Mouse (Mus musculus): ENCODE measurements around the gene Gm42906. TPM values are rescaled to one million over a fixed set of nuclear protein-coding genes. Genes with fewer than 3 reads are reported as not detected.

The Gm42906 gene
- polyA plus RNA-seq, 1 experiment = not detected

- H3K27me3 ChIP-seq (ENCODE audit: control insufficient read depth, insufficient read depth, insufficient read length) = no peaks in the 10 kb centered on the region
- no peak overlapping the region for H3ac ChIP-seq (ENCODE audit: control insufficient read depth, insufficient read length, low read depth)
- peaks cover 37% of the 10 kb centered on the region for H3K79me3 ChIP-seq (ENCODE audit: low read depth)
- no peak overlapping the region for H3K4me3 ChIP-seq (ENCODE audit: insufficient read depth, poor library complexity, severe bottlenecking)
- TF ChIP-seq CEBPB (IDR thresholded peaks at IDR 0.05; ENCODE audit: low read depth) = peak; percentile 73
- no peak for TF ChIP-seq FOSL1 (IDR thresholded peaks at IDR 0.05; ENCODE audit: insufficient read depth, low read length, poor library complexity, severe bottlenecking)
- no peak for TF ChIP-seq MYOD1 (IDR thresholded peaks at IDR 0.05; ENCODE audit: control insufficient read depth, insufficient read length, low read depth)
- TF ChIP-seq CTCF (IDR thresholded peaks at IDR 0.05; ENCODE audit: control insufficient read depth, insufficient read depth, insufficient read length) = peak; percentile 35
- peaks cover 8% of the 10 kb centered on the region for H3K36me3 ChIP-seq (ENCODE audit: control insufficient read depth, insufficient read depth)
- H3K79me2 ChIP-seq (ENCODE audit: control insufficient read depth, insufficient read depth) = peaks cover 95% of the 10 kb centered on the region
These were observed 285.7 kb downstream of the Gm42906 start for GRCm38 (mm10) chr5:151142241-151142640.

- no peak overlapping the region for H3ac ChIP-seq (ENCODE audit: control insufficient read depth, insufficient read length, low read depth)
- H3K27me3 ChIP-seq (ENCODE audit: control insufficient read depth, insufficient read depth, insufficient read length) = no peaks in the 10 kb centered on the region
- H3K36me3 ChIP-seq (ENCODE audit: control insufficient read depth, insufficient read depth) = peaks cover 26% of the 10 kb centered on the region
- TF ChIP-seq USF1 (IDR thresholded peaks at IDR 0.05; ENCODE audit: low read depth) = no peak
- TF ChIP-seq MYOD1 (IDR thresholded peaks at IDR 0.05; ENCODE audit: control insufficient read depth, insufficient read length, low read depth) = no peak
- no peak for TF ChIP-seq CEBPB (IDR thresholded peaks at IDR 0.05; ENCODE audit: low read depth)
- no peak for TF ChIP-seq MYOG (IDR thresholded peaks at IDR 0.05; ENCODE audit: control insufficient read depth, extremely low read depth, insufficient read length)
- no peak for TF ChIP-seq CTCF (IDR thresholded peaks at IDR 0.05; ENCODE audit: control insufficient read depth, insufficient read depth, insufficient read length)
- TF ChIP-seq MAX (IDR thresholded peaks at IDR 0.05) = no peak
- no peak for TF ChIP-seq FOSL1 (IDR thresholded peaks at IDR 0.05; ENCODE audit: insufficient read depth, low read length, poor library complexity, severe bottlenecking)
- H3K4me3 ChIP-seq (ENCODE audit: insufficient read depth, poor library complexity, severe bottlenecking) = no peak overlapping the region
- H3K79me2 ChIP-seq (ENCODE audit: control insufficient read depth, insufficient read depth) = peaks cover 91% of the 10 kb centered on the region
- peaks cover 47% of the 10 kb centered on the region for H3K79me3 ChIP-seq (ENCODE audit: low read depth)
These were observed 290.1 kb downstream of the Gm42906 start for GRCm38 (mm10) chr5:151137901-151138300.

- Histone ChIP-seq H3K36me3 (ENCODE audit: control insufficient read depth, insufficient read depth) (peaks cover 26% of the 10 kb centered on the region), H3ac (ENCODE audit: control insufficient read depth, insufficient read length, low read depth) (no peak overlapping the region), H3K79me3 (ENCODE audit: low read depth) (peaks cover 47% of the 10 kb centered on the region), H3K4me3 (ENCODE audit: insufficient read depth, poor library complexity, severe bottlenecking) (no peak overlapping the region), H3K79me2 (ENCODE audit: control insufficient read depth, insufficient read depth) (peaks cover 87% of the 10 kb centered on the region), H3K27me3 (ENCODE audit: control insufficient read depth, insufficient read depth, insufficient read length) (no peaks in the 10 kb centered on the region)
- TF ChIP-seq USF1 (IDR thresholded peaks at IDR 0.05; ENCODE audit: low read depth) (no peak), MAX (IDR thresholded peaks at IDR 0.05) (no peak), CEBPB (IDR thresholded peaks at IDR 0.05; ENCODE audit: low read depth) (no peak), MYOD1 (IDR thresholded peaks at IDR 0.05; ENCODE audit: control insufficient read depth, insufficient read length, low read depth) (no peak), FOSL1 (IDR thresholded peaks at IDR 0.05; ENCODE audit: insufficient read depth, low read length, poor library complexity, severe bottlenecking) (no peak), CTCF (IDR thresholded peaks at IDR 0.05; ENCODE audit: control insufficient read depth, insufficient read depth, insufficient read length) (no peak), MYOG (IDR thresholded peaks at IDR 0.05; ENCODE audit: control insufficient read depth, extremely low read depth, insufficient read length) (no peak)
These were observed 290.7 kb downstream of the Gm42906 start for GRCm38 (mm10) chr5:151137311-151137710.

DNA sequence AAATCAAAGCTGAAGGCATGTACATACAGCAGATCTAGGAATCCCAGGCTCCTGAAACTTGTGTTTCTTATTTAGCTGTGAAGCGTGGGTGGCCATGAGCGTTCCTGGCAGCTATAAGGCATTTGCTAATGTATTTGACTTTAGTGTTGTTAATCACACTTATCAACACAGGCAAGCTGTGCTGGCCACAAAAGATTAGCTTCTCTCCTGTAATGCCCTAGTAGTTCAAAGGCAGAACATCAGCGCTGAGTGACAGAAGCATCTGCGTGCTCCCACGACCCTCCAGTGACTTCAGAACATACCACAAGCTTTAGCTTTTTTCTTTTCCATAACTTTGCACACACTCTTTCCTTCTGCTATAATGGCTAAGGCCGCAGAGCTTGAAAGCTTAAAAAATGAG lies 292.0 kb downstream of the Gm42906 start:
- peaks cover 43% of the 10 kb centered on the region for H3K79me3 ChIP-seq (ENCODE audit: low read depth)
- H3K27me3 ChIP-seq (ENCODE audit: control insufficient read depth, insufficient read depth, insufficient read length) = no peaks in the 10 kb centered on the region
- peak; percentile 95 for TF ChIP-seq MYOD1 (IDR thresholded peaks at IDR 0.05; ENCODE audit: control insufficient read depth, insufficient read length, low read depth)
- TF ChIP-seq MYOG (IDR thresholded peaks at IDR 0.05; ENCODE audit: control insufficient read depth, extremely low read depth, insufficient read length) = no peak
- no peak for TF ChIP-seq MAX (IDR thresholded peaks at IDR 0.05)
- TF ChIP-seq FOSL1 (IDR thresholded peaks at IDR 0.05; ENCODE audit: insufficient read depth, low read length, poor library complexity, severe bottlenecking) = no peak
- TF ChIP-seq USF1 (IDR thresholded peaks at IDR 0.05; ENCODE audit: low read depth) = no peak
- no peak for TF ChIP-seq CTCF (IDR thresholded peaks at IDR 0.05; ENCODE audit: control insufficient read depth, insufficient read depth, insufficient read length)
- H3K79me2 ChIP-seq (ENCODE audit: control insufficient read depth, insufficient read depth) = peaks cover 88% of the 10 kb centered on the region
- H3K4me3 ChIP-seq (ENCODE audit: insufficient read depth, poor library complexity, severe bottlenecking) = no peak overlapping the region
- peaks cover 26% of the 10 kb centered on the region for H3K36me3 ChIP-seq (ENCODE audit: control insufficient read depth, insufficient read depth)
- no peak overlapping the region for H3ac ChIP-seq (ENCODE audit: control insufficient read depth, insufficient read length, low read depth)

DNA sequence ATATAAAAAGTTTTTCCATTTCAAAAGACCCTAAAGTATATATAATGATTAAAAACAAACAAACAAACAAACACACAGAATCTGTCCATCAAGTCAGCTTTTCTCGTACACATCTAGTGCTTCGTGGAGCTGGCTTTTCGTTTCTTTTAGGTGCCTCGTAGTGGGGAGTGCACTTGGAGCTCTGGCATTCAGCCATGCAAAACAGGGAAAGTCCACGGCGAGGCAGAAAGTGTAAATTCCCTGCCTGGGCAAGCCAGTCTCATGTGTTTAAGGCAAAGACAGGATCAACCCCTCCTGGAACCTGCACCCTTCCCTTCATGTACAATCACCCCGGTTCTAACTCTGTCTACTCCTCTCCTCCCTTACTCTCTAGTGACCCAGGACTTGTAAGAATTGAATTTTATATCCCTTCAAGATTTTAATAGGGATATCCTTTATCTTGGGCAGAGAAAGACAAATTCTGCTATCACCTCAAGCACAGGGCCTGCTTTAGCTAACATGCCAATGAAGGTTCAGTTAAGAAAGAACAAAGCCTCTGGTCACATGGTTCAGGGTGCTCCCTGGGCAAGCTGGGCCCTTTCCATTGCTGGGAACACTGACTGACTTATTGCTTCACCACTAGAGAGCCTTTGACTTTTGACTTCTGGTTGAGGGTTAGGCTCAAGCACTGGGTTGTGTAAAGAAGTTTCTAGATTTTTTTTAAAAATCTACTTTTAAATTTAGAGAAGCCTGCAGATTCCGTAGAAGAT lies 292.7 kb downstream of the Gm42906 start:
- H3K36me3 ChIP-seq (ENCODE audit: control insufficient read depth, insufficient read depth) = peaks cover 26% of the 10 kb centered on the region
- no peak overlapping the region for H3ac ChIP-seq (ENCODE audit: control insufficient read depth, insufficient read length, low read depth)
- H3K79me3 ChIP-seq (ENCODE audit: low read depth) = peaks cover 36% of the 10 kb centered on the region
- peaks cover 88% of the 10 kb centered on the region for H3K79me2 ChIP-seq (ENCODE audit: control insufficient read depth, insufficient read depth)
- no peak overlapping the region for H3K4me3 ChIP-seq (ENCODE audit: insufficient read depth, poor library complexity, severe bottlenecking)
- peak; percentile 22 for TF ChIP-seq USF1 (IDR thresholded peaks at IDR 0.05; ENCODE audit: low read depth)
- TF ChIP-seq FOSL1 (IDR thresholded peaks at IDR 0.05; ENCODE audit: insufficient read depth, low read length, poor library complexity, severe bottlenecking) = no peak
- no peaks in the 10 kb centered on the region for H3K27me3 ChIP-seq (ENCODE audit: control insufficient read depth, insufficient read depth, insufficient read length)

- TF ChIP-seq USF1 (IDR thresholded peaks at IDR 0.05; ENCODE audit: low read depth) = no peak
- Histone ChIP-seq H3K36me3 (ENCODE audit: control insufficient read depth, insufficient read depth) (peaks cover 26% of the 10 kb centered on the region), H3K4me3 (ENCODE audit: insufficient read depth, poor library complexity, severe bottlenecking) (no peak overlapping the region), H3ac (ENCODE audit: control insufficient read depth, insufficient read length, low read depth) (no peak overlapping the region), H3K79me2 (ENCODE audit: control insufficient read depth, insufficient read depth) (peaks cover 77% of the 10 kb centered on the region), H3K27me3 (ENCODE audit: control insufficient read depth, insufficient read depth, insufficient read length) (no peaks in the 10 kb centered on the region), H3K79me3 (ENCODE audit: low read depth) (peaks cover 28% of the 10 kb centered on the region)
These were observed 293.8 kb downstream of the Gm42906 start for GRCm38 (mm10) chr5:151134202-151134601.

All from C2C12 (cell line).